Mouse (Mus musculus): ENCODE data around the gene Psma5. TPM values are rescaled to one million over a fixed set of nuclear protein-coding genes. Genes with fewer than 3 reads are reported as not detected.

The Psma5 gene
- polyA plus RNA-seq, 1 experiment from 2014 or later: 277 TPM

- Histone ChIP-seq H3K4me2 (ENCODE audit: low read depth, low read length, severe bottlenecking) (no peak overlapping the region), H3K4me3 (ENCODE audit: low read depth, low read length) (no peak overlapping the region), H3K9ac (ENCODE audit: low read length) (no peak overlapping the region), H3K4me1 (replicated peaks; ENCODE audit: control insufficient read depth, insufficient read depth, low read length) (no peaks in the 10 kb centered on the region), H3K27ac (ENCODE audit: low read depth, low read length) (no peak overlapping the region), H3K27me3 (ENCODE audit: control insufficient read depth, insufficient read depth, low read length) (no peaks in the 10 kb centered on the region), H3K9me3 (ENCODE audit: control insufficient read depth, low read length) (no peaks in the 10 kb centered on the region), H3K36me3 (ENCODE audit: control insufficient read depth, insufficient read depth, low read length) (no peaks in the 10 kb centered on the region)
- ATAC-seq (replicated peaks; ENCODE audit: low FRiP score) (no peak), DNase-seq (ENCODE audit: low spot score) (peak; percentile 42)
These were observed 54.2 kb downstream of the Psma5 start for GRCm38 (mm10) chr3:108310921-108311341.

- DNase-seq (ENCODE audit: low spot score) (no peak), ATAC-seq (replicated peaks; ENCODE audit: low FRiP score) (no peak)
- Histone ChIP-seq H3K36me3 (ENCODE audit: control insufficient read depth, insufficient read depth, low read length) (no peaks in the 10 kb centered on the region), H3K9ac (ENCODE audit: low read length) (no peak overlapping the region), H3K9me3 (ENCODE audit: control insufficient read depth, low read length) (no peaks in the 10 kb centered on the region), H3K27me3 (ENCODE audit: control insufficient read depth, insufficient read depth, low read length) (no peaks in the 10 kb centered on the region), H3K4me2 (ENCODE audit: low read depth, low read length, severe bottlenecking) (no peak overlapping the region), H3K4me3 (ENCODE audit: low read depth, low read length) (no peak overlapping the region), H3K27ac (ENCODE audit: low read depth, low read length) (no peak overlapping the region), H3K4me1 (replicated peaks; ENCODE audit: control insufficient read depth, insufficient read depth, low read length) (no peaks in the 10 kb centered on the region)
- 89% methylated on average over 4 of the region's 4 CpGs for WGBS
These were observed 55.0 kb downstream of the Psma5 start for GRCm38 (mm10) chr3:108311688-108312087.

GRCm38 (mm10) chr3:108312414-108312813 is 55.7 kb downstream of the Psma5 start:
- H3K9ac ChIP-seq (ENCODE audit: low read length): no peak overlapping the region
- no peak overlapping the region for H3K4me2 ChIP-seq (ENCODE audit: low read depth, low read length, severe bottlenecking)
- H3K4me1 ChIP-seq (replicated peaks; ENCODE audit: control insufficient read depth, insufficient read depth, low read length): no peaks in the 10 kb centered on the region
- H3K36me3 ChIP-seq (ENCODE audit: control insufficient read depth, insufficient read depth, low read length): no peaks in the 10 kb centered on the region
- no peak overlapping the region for H3K4me3 ChIP-seq (ENCODE audit: low read depth, low read length)
- no peaks in the 10 kb centered on the region for H3K27me3 ChIP-seq (ENCODE audit: control insufficient read depth, insufficient read depth, low read length)
- no peak overlapping the region for H3K27ac ChIP-seq (ENCODE audit: low read depth, low read length)
- ATAC-seq (replicated peaks; ENCODE audit: low FRiP score): no peak
- no peaks in the 10 kb centered on the region for H3K9me3 ChIP-seq (ENCODE audit: control insufficient read depth, low read length)
- DNase-seq (ENCODE audit: low spot score): peak; percentile 8

- ATAC-seq (replicated peaks; ENCODE audit: low FRiP score): no peak
- no peak for DNase-seq (ENCODE audit: low spot score)
- Histone ChIP-seq H3K4me2 (ENCODE audit: low read depth, low read length, severe bottlenecking) (no peak overlapping the region), H3K27me3 (ENCODE audit: control insufficient read depth, insufficient read depth, low read length) (no peaks in the 10 kb centered on the region), H3K9me3 (ENCODE audit: control insufficient read depth, low read length) (no peaks in the 10 kb centered on the region), H3K4me1 (replicated peaks; ENCODE audit: control insufficient read depth, insufficient read depth, low read length) (no peaks in the 10 kb centered on the region), H3K36me3 (ENCODE audit: control insufficient read depth, insufficient read depth, low read length) (no peaks in the 10 kb centered on the region), H3K9ac (ENCODE audit: low read length) (no peak overlapping the region), H3K27ac (ENCODE audit: low read depth, low read length) (no peak overlapping the region), H3K4me3 (ENCODE audit: low read depth, low read length) (no peak overlapping the region)
- 92% methylated on average over 4 of the region's 4 CpGs for WGBS
These were observed 56.4 kb downstream of the Psma5 start for GRCm38 (mm10) chr3:108313138-108313537.

GRCm38 (mm10) chr3:108314038-108314675 is 57.4 kb downstream of the Psma5 start:
- Histone ChIP-seq H3K9me3 (ENCODE audit: control insufficient read depth, low read length) (no peaks in the 10 kb centered on the region), H3K4me3 (ENCODE audit: low read depth, low read length) (no peak overlapping the region), H3K4me2 (ENCODE audit: low read depth, low read length, severe bottlenecking) (no peak overlapping the region), H3K4me1 (replicated peaks; ENCODE audit: control insufficient read depth, insufficient read depth, low read length) (no peaks in the 10 kb centered on the region), H3K27me3 (ENCODE audit: control insufficient read depth, insufficient read depth, low read length) (no peaks in the 10 kb centered on the region), H3K9ac (ENCODE audit: low read length) (no peak overlapping the region), H3K36me3 (ENCODE audit: control insufficient read depth, insufficient read depth, low read length) (no peaks in the 10 kb centered on the region), H3K27ac (ENCODE audit: low read depth, low read length) (no peak overlapping the region)
- WGBS: 69% methylated on average over 8 of the region's 8 CpGs
- ATAC-seq (replicated peaks; ENCODE audit: low FRiP score): no peak
- DNase-seq (ENCODE audit: low spot score): peak; percentile 37

- DNase-seq (ENCODE audit: low spot score) (peak; percentile 18), ATAC-seq (replicated peaks; ENCODE audit: low FRiP score) (no peak)
- 56% methylated on average over 2 of the region's 2 CpGs for WGBS
- no peaks in the 10 kb centered on the region for H3K36me3 ChIP-seq (ENCODE audit: control insufficient read depth, insufficient read depth, low read length)
- H3K4me1 ChIP-seq (replicated peaks; ENCODE audit: control insufficient read depth, insufficient read depth, low read length): no peaks in the 10 kb centered on the region
- H3K9me3 ChIP-seq (ENCODE audit: control insufficient read depth, low read length): no peaks in the 10 kb centered on the region
- no peak overlapping the region for H3K4me2 ChIP-seq (ENCODE audit: low read depth, low read length, severe bottlenecking)
- no peak overlapping the region for H3K9ac ChIP-seq (ENCODE audit: low read length)
- no peak overlapping the region for H3K4me3 ChIP-seq (ENCODE audit: low read depth, low read length)
- no peaks in the 10 kb centered on the region for H3K27me3 ChIP-seq (ENCODE audit: control insufficient read depth, insufficient read depth, low read length)
- H3K27ac ChIP-seq (ENCODE audit: low read depth, low read length): no peak overlapping the region
These were observed 61.8 kb downstream of the Psma5 start for GRCm38 (mm10) chr3:108318517-108318916.

- no peaks in the 10 kb centered on the region; the same call in 1 of the 2 replicates for H3K36me3 ChIP-seq (ENCODE audit: control insufficient read depth, insufficient read depth, low read length)
- H3K27ac ChIP-seq (ENCODE audit: low read depth, low read length): no peak overlapping the region
- no peak overlapping the region for H3K4me3 ChIP-seq (ENCODE audit: low read depth, low read length)
- no peaks in the 10 kb centered on the region for H3K4me1 ChIP-seq (replicated peaks; ENCODE audit: control insufficient read depth, insufficient read depth, low read length)
- H3K9ac ChIP-seq (ENCODE audit: low read length): no peak overlapping the region
- H3K9me3 ChIP-seq (ENCODE audit: control insufficient read depth, low read length): no peaks in the 10 kb centered on the region
- H3K4me2 ChIP-seq (ENCODE audit: low read depth, low read length, severe bottlenecking): no peak overlapping the region
- ATAC-seq (replicated peaks; ENCODE audit: low FRiP score): no peak
- H3K27me3 ChIP-seq (ENCODE audit: control insufficient read depth, insufficient read depth, low read length): no peaks in the 10 kb centered on the region
- 81% methylated on average over 4 of the region's 4 CpGs for WGBS
- DNase-seq (ENCODE audit: low spot score): no peak
These were observed 64.9 kb downstream of the Psma5 start for GRCm38 (mm10) chr3:108321671-108322070.

GRCm38 (mm10) chr3:108322136-108322535 is 65.4 kb downstream of the Psma5 start:
- no peak for ATAC-seq (replicated peaks; ENCODE audit: low FRiP score)
- Histone ChIP-seq H3K9me3 (ENCODE audit: control insufficient read depth, low read length) (no peaks in the 10 kb centered on the region), H3K4me1 (replicated peaks; ENCODE audit: control insufficient read depth, insufficient read depth, low read length) (no peaks in the 10 kb centered on the region)

GRCm38 (mm10) chr3:108322962-108323361 is 66.2 kb downstream of the Psma5 start:
- DNase-seq (ENCODE audit: low spot score) (no peak), ATAC-seq (replicated peaks; ENCODE audit: low FRiP score) (no peak)
- WGBS: 88% methylated on average over 3 of the region's 3 CpGs
- no peaks in the 10 kb centered on the region for H3K4me1 ChIP-seq (replicated peaks; ENCODE audit: control insufficient read depth, insufficient read depth, low read length)
- no peak overlapping the region for H3K27ac ChIP-seq (ENCODE audit: low read depth, low read length)
- H3K27me3 ChIP-seq (ENCODE audit: control insufficient read depth, insufficient read depth, low read length): no peaks in the 10 kb centered on the region
- no peak overlapping the region for H3K9ac ChIP-seq (ENCODE audit: low read length)
- H3K4me3 ChIP-seq (ENCODE audit: low read depth, low read length): no peak overlapping the region
- no peak overlapping the region for H3K4me2 ChIP-seq (ENCODE audit: low read depth, low read length, severe bottlenecking)
- no peaks in the 10 kb centered on the region for H3K9me3 ChIP-seq (ENCODE audit: control insufficient read depth, low read length)
- H3K36me3 ChIP-seq (ENCODE audit: control insufficient read depth, insufficient read depth, low read length): no peaks in the 10 kb centered on the region; the same call in 1 of the 2 replicates

More at GRCm38 (mm10) chr3:108322136-108322535, 65.4 kb downstream of the Psma5 start:
- no peak for DNase-seq (ENCODE audit: low spot score)
- H3K27me3 ChIP-seq (ENCODE audit: control insufficient read depth, insufficient read depth, low read length): no peaks in the 10 kb centered on the region
- no peaks in the 10 kb centered on the region; the same call in 1 of the 2 replicates for H3K36me3 ChIP-seq (ENCODE audit: control insufficient read depth, insufficient read depth, low read length)
- H3K4me2 ChIP-seq (ENCODE audit: low read depth, low read length, severe bottlenecking): no peak overlapping the region
- WGBS: 89% methylated on average over 4 of the region's 4 CpGs
- no peak overlapping the region for H3K27ac ChIP-seq (ENCODE audit: low read depth, low read length)
- no peak overlapping the region for H3K4me3 ChIP-seq (ENCODE audit: low read depth, low read length)
- H3K9ac ChIP-seq (ENCODE audit: low read length): no peak overlapping the region

Measured in forebrain, embryonic 11.5 days (tissue).